Mouse (Mus musculus) MEL (cell line): ENCODE data around the gene Clcn3.

Experiments used
- CTCF ChIP-seq, 3 experiments: IDR thresholded peaks in 2 of 3; conservative IDR thresholded peaks in 1 of 3; 2 replicates each; pipeline ENCODE4 v1.5.1; 2011 to 2012; ENCODE audit warnings: low read length in 3 of 3, low read depth in 2 of 3, mild to moderate bottlenecking in 2 of 3, improper control_type of control experiment in 1 of 3, inconsistent platforms in 1 of 3, mixed read lengths in 1 of 3, moderate library complexity in 1 of 3; ENCODE audit not compliant: control insufficient read depth in 1 of 3, insufficient read depth in 1 of 3, poor library complexity in 1 of 3, severe bottlenecking in 1 of 3
- POLR2A ChIP-seq, 2 experiments: IDR thresholded peaks; 2 replicates each; pipeline ENCODE4 v1.6.1; 2011 to 2012; ENCODE audit warnings: low read length in 2 of 2, mild to moderate bottlenecking in 2 of 2, control low read depth in 1 of 2, improper control_type of control experiment in 1 of 2, low read depth in 1 of 2, moderate library complexity in 1 of 2; ENCODE audit not compliant: control insufficient read depth in 1 of 2, insufficient read depth in 1 of 2, poor library complexity in 1 of 2

DNA sequence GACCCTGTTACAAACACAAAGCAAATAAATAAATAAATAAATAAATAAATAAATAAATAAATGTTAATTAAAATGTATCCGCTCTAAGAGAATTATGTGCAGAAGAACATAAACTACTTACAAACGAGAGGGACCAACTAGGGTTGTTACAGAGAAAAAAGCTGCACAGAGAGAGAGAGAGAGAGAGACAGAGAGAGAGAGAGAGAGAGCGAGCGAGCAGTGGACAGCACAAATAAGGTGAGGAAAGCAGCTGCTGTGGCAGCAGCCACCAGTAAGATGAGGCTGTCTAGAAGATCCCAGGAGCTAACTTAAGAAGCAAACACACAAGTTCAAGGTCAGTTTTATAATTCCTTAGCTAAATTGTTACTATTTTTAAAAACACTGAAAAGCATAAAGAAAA, 18.6 kb downstream of the Clcn3 start:
- TF ChIP-seq POLR2A (IDR thresholded peaks at IDR 0.05; ENCODE audit: control insufficient read depth in 1 of 2, insufficient read depth in 1 of 2, low read depth in 1 of 2, low read length in 2 of 2, poor library complexity in 1 of 2): no peak
- TF ChIP-seq CTCF (IDR thresholded peaks at IDR 0.05 in 2 of 3, conservative IDR thresholded peaks at IDR 0.05 in 1 of 3; ENCODE audit: control insufficient read depth in 1 of 3, insufficient read depth in 1 of 3, low read depth in 2 of 3, low read length in 3 of 3, poor library complexity in 1 of 3, severe bottlenecking in 1 of 3): no peak
